Mouse (Mus musculus): Measurements from ENCODE around the gene Dnah3. TPM values are rescaled to one million over a fixed set of nuclear protein-coding genes. Genes with fewer than 3 reads are reported as not detected.

Dnah3 gene
- total and polyA plus RNA-seq, 3 experiments = 0.22 TPM; not detected in 2

DNA sequence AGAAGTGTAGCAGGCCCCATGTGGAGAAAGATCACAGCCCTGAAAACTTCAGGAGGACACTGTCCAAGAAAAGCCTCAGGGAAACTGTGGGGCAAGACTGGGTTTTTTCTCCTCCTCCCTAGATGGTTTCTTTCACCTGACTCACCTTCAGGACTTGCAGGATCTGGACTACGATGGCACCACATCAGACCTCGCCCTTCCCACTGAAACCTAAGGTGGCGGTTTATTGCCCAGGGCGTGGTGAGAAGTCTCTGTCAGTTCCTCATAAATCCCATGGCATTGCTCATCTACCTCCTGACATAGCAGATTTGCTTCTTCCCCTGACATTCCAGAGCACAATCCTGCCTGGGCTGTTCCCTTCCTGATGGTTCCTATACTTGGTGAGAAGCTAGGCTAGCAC lies 135.6 kb downstream of the Dnah3 start:
- H3K36me3 ChIP-seq (replicated peaks) = no peaks in the 10 kb centered on the region
- ATAC-seq (ENCODE audit: extremely low read depth, insufficient number of reproducible peaks, low FRiP score, poor library complexity, severe bottlenecking) (no peak), DNase-seq (ENCODE audit: low spot score) (no peak)
- H3K4me3 ChIP-seq (ENCODE audit: low read depth, low read length) = no peak overlapping the region
- no peaks in the 10 kb centered on the region for H3K4me1 ChIP-seq (ENCODE audit: insufficient read depth, low read depth, low read length)
- H3K27me3 ChIP-seq (ENCODE audit: insufficient read depth, low read length) = peaks cover 10% of the 10 kb centered on the region; the same call in 1 of the 2 replicates
- H3K9me3 ChIP-seq (replicated peaks) = no peaks in the 10 kb centered on the region
- no peak for TF ChIP-seq GATA1 (IDR thresholded peaks at IDR 0.05; ENCODE audit: borderline replicate concordance, low read length)
- no peak for TF ChIP-seq CTCF (IDR thresholded peaks at IDR 0.05; ENCODE audit: low read depth, low read length)
- no peak for TF ChIP-seq POLR2AphosphoS5 (IDR thresholded peaks at IDR 0.05; ENCODE audit: insufficient replicate concordance, low read depth, low read length)
- TF ChIP-seq TAL1 (conservative IDR thresholded peaks at IDR 0.05; ENCODE audit: low read depth, low read length) = no peak
- TF ChIP-seq GATA2 (IDR thresholded peaks at IDR 0.05; ENCODE audit: borderline replicate concordance, low read depth, low read length) = no peak

- H3K36me3 ChIP-seq (replicated peaks) = no peaks in the 10 kb centered on the region
- H3K4me1 ChIP-seq (ENCODE audit: insufficient read depth, low read depth, low read length) = no peaks in the 10 kb centered on the region
- DNase-seq (ENCODE audit: low spot score) = no peak
- TF ChIP-seq POLR2AphosphoS5 (IDR thresholded peaks at IDR 0.05; ENCODE audit: insufficient replicate concordance, low read depth, low read length) (no peak), GATA1 (IDR thresholded peaks at IDR 0.05; ENCODE audit: borderline replicate concordance, low read length) (no peak), CTCF (IDR thresholded peaks at IDR 0.05; ENCODE audit: low read depth, low read length) (no peak), GATA2 (IDR thresholded peaks at IDR 0.05; ENCODE audit: borderline replicate concordance, low read depth, low read length) (no peak), TAL1 (conservative IDR thresholded peaks at IDR 0.05; ENCODE audit: low read depth, low read length) (no peak)
- no peak for ATAC-seq (ENCODE audit: extremely low read depth, insufficient number of reproducible peaks, low FRiP score, poor library complexity, severe bottlenecking)
- H3K9me3 ChIP-seq (replicated peaks) = no peaks in the 10 kb centered on the region
- no peak overlapping the region for H3K4me3 ChIP-seq (ENCODE audit: low read depth, low read length)
- H3K27me3 ChIP-seq (ENCODE audit: insufficient read depth, low read length) = peaks cover 10% of the 10 kb centered on the region; the same call in 1 of the 2 replicates
Observed at GRCm38 (mm10) chr7:119959091-119959490, 136.0 kb downstream of the Dnah3 start.

GRCm38 (mm10) chr7:119957421-119957820 lies 137.7 kb downstream of the Dnah3 start:
- no peak for DNase-seq (ENCODE audit: low spot score)
- no peak for TF ChIP-seq GATA1 (IDR thresholded peaks at IDR 0.05; ENCODE audit: borderline replicate concordance, low read length)
- TF ChIP-seq POLR2AphosphoS5 (IDR thresholded peaks at IDR 0.05; ENCODE audit: insufficient replicate concordance, low read depth, low read length) = no peak
- TF ChIP-seq GATA2 (IDR thresholded peaks at IDR 0.05; ENCODE audit: borderline replicate concordance, low read depth, low read length) = no peak
- TF ChIP-seq CTCF (IDR thresholded peaks at IDR 0.05; ENCODE audit: low read depth, low read length) = no peak
- no peak for TF ChIP-seq TAL1 (conservative IDR thresholded peaks at IDR 0.05; ENCODE audit: low read depth, low read length)
- no peaks in the 10 kb centered on the region for H3K4me1 ChIP-seq (ENCODE audit: insufficient read depth, low read depth, low read length)
- no peaks in the 10 kb centered on the region for H3K9me3 ChIP-seq (replicated peaks)
- H3K36me3 ChIP-seq (replicated peaks) = no peaks in the 10 kb centered on the region
- H3K27me3 ChIP-seq (ENCODE audit: insufficient read depth, low read length) = peaks cover 7% of the 10 kb centered on the region; the same call in 1 of the 2 replicates
- no peak overlapping the region for H3K4me3 ChIP-seq (ENCODE audit: low read depth, low read length)
- no peak for ATAC-seq (ENCODE audit: extremely low read depth, insufficient number of reproducible peaks, low FRiP score, poor library complexity, severe bottlenecking)

DNA sequence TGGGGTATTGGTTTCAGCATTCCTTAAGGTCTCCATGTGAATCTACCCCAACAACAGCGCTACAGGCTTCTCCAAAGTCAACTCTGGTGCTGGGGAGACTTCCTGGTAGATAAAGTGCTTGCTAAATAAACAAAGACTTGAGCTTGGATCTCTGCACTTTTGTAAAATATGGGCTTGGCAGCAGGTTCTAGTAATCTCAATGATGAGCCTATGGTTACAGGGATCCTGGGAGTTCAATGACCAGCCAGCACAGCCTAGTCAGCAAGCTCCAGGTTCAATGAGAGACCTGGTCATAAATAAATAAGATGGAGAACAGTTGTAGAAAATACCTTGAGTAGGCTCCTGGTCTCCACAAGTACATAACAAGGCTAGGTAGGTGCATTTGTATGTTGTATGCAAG lies 141.0 kb downstream of the Dnah3 start:
- H3K4me1 ChIP-seq (ENCODE audit: insufficient read depth, low read depth, low read length) = no peaks in the 10 kb centered on the region
- no peaks in the 10 kb centered on the region for H3K36me3 ChIP-seq (replicated peaks)
- H3K4me3 ChIP-seq (ENCODE audit: low read depth, low read length) = no peak overlapping the region
- DNase-seq (ENCODE audit: low spot score) (no peak), ATAC-seq (ENCODE audit: extremely low read depth, insufficient number of reproducible peaks, low FRiP score, poor library complexity, severe bottlenecking) (no peak)
- H3K27me3 ChIP-seq (ENCODE audit: insufficient read depth, low read length) = peaks cover 2% of the 10 kb centered on the region; the same call in 1 of the 2 replicates
- H3K9me3 ChIP-seq (replicated peaks) = no peaks in the 10 kb centered on the region
- no peak for TF ChIP-seq POLR2AphosphoS5 (IDR thresholded peaks at IDR 0.05; ENCODE audit: insufficient replicate concordance, low read depth, low read length)
- no peak for TF ChIP-seq CTCF (IDR thresholded peaks at IDR 0.05; ENCODE audit: low read depth, low read length)
- TF ChIP-seq GATA1 (IDR thresholded peaks at IDR 0.05; ENCODE audit: borderline replicate concordance, low read length) = no peak
- TF ChIP-seq TAL1 (conservative IDR thresholded peaks at IDR 0.05; ENCODE audit: low read depth, low read length) = no peak
- no peak for TF ChIP-seq GATA2 (IDR thresholded peaks at IDR 0.05; ENCODE audit: borderline replicate concordance, low read depth, low read length)

DNA sequence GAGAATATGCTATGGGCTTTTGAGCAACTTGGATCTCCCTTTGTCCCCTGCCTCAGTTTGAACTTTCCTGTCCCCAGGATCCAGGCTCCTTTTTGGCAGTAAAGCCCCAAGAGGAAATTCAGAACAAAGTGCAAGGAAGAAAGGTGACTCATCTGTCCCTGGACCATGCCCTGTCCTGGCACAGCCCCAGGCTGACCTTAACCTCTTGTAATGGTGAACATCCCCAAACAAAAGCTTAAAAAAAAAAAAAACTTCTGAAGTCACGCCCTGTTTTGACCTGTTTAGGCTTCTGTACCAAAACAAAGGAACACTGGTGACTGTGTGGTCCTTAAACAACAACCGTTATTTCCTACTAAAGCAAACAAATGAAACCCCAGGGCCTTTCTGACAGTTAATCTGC lies 153.5 kb downstream of the Dnah3 start:
- ATAC-seq (ENCODE audit: extremely low read depth, insufficient number of reproducible peaks, low FRiP score, poor library complexity, severe bottlenecking) (no peak), DNase-seq (ENCODE audit: low spot score) (no peak)
- Histone ChIP-seq H3K9me3 (replicated peaks) (no peaks in the 10 kb centered on the region), H3K36me3 (replicated peaks) (no peaks in the 10 kb centered on the region), H3K27me3 (ENCODE audit: insufficient read depth, low read length) (peaks cover 8% of the 10 kb centered on the region), H3K4me1 (ENCODE audit: insufficient read depth, low read depth, low read length) (no peaks in the 10 kb centered on the region), H3K4me3 (ENCODE audit: low read depth, low read length) (no peak overlapping the region)
- no peak for TF ChIP-seq POLR2AphosphoS5 (IDR thresholded peaks at IDR 0.05; ENCODE audit: insufficient replicate concordance, low read depth, low read length)
- no peak for TF ChIP-seq GATA2 (IDR thresholded peaks at IDR 0.05; ENCODE audit: borderline replicate concordance, low read depth, low read length)
- TF ChIP-seq TAL1 (conservative IDR thresholded peaks at IDR 0.05; ENCODE audit: low read depth, low read length) = no peak
- no peak for TF ChIP-seq CTCF (IDR thresholded peaks at IDR 0.05; ENCODE audit: low read depth, low read length)
- TF ChIP-seq GATA1 (IDR thresholded peaks at IDR 0.05; ENCODE audit: borderline replicate concordance, low read length) = no peak

GRCm38 (mm10) chr7:119937036-119937435 lies 158.0 kb downstream of the Dnah3 start:
- ATAC-seq (ENCODE audit: extremely low read depth, insufficient number of reproducible peaks, low FRiP score, poor library complexity, severe bottlenecking) = no peak

More at GRCm38 (mm10) chr7:119937036-119937435, 158.0 kb downstream of the Dnah3 start:
- Histone ChIP-seq H3K27me3 (ENCODE audit: insufficient read depth, low read length) (peaks cover 7% of the 10 kb centered on the region; the same call in 1 of the 2 replicates), H3K9me3 (replicated peaks) (no peaks in the 10 kb centered on the region), H3K36me3 (replicated peaks) (no peaks in the 10 kb centered on the region), H3K4me1 (ENCODE audit: insufficient read depth, low read depth, low read length) (no peaks in the 10 kb centered on the region), H3K4me3 (ENCODE audit: low read depth, low read length) (no peak overlapping the region)
- no peak for TF ChIP-seq POLR2AphosphoS5 (IDR thresholded peaks at IDR 0.05; ENCODE audit: insufficient replicate concordance, low read depth, low read length)
- no peak for TF ChIP-seq CTCF (IDR thresholded peaks at IDR 0.05; ENCODE audit: low read depth, low read length)
- no peak for TF ChIP-seq GATA1 (IDR thresholded peaks at IDR 0.05; ENCODE audit: borderline replicate concordance, low read length)
- no peak for TF ChIP-seq GATA2 (IDR thresholded peaks at IDR 0.05; ENCODE audit: borderline replicate concordance, low read depth, low read length)
- TF ChIP-seq TAL1 (conservative IDR thresholded peaks at IDR 0.05; ENCODE audit: low read depth, low read length) = no peak
- no peak for DNase-seq (ENCODE audit: low spot score)

All from G1E (cell line).